Mouse (Mus musculus): ENCODE measurements around the gene Lipo1.
"Not testable (repeated sequence)": the region's sequence is repeated elsewhere in the genome, so short reads cannot be mapped to it uniquely, and the experiment has no call there.

Lipo1 gene

GRCm38 (mm10) chr19:33787359-33787758 is at the start of gene Lipo1:
TSS of gene Lipo1 (minus strand) at chr19:33787459.
- DNase-seq: not testable (repeated sequence)

- DNase-seq: no peak
Observed at GRCm38 (mm10) chr19:33786576-33787277, 532 bp downstream of the Lipo1 start.

- DNase-seq: peak; percentile 21 to 51
Observed at GRCm38 (mm10) chr19:33761287-33762086, 25.8 kb downstream of the Lipo1 start, which contains the start of gene Lipo3. TSS of gene Lipo3 (minus strand) at chr19:33761951.

- not testable (repeated sequence) for DNase-seq
Observed at GRCm38 (mm10) chr19:33751259-33751658, 36.0 kb downstream of the Lipo1 start, which contains the start of gene Lipo2. TSS of gene Lipo2 (minus strand) at chr19:33751359.
